Mouse (Mus musculus): ENCODE data around the gene Wasf2. TPM values are rescaled to one million over a fixed set of nuclear protein-coding genes. Genes with fewer than 3 reads are reported as not detected.

Gene Wasf2
- total RNA-seq, 2 experiments from 2014 or later: 81.4 to 89.2 TPM

- no peak for DNase-seq
- intact Hi-C loops (cut with DNase I): loop anchor here (5.0 kb wide), 1 partner anchor 62 kb away; no protein-coding TSS in a partner anchor
Observed at GRCm38 (mm10) chr4:133118775-133119375, 11.4 kb upstream of the Wasf2 start.

GRCm38 (mm10) chr4:133119579-133119978, 10.7 kb upstream of the Wasf2 start:
- intact Hi-C loops (cut with DNase I): loop anchor here (5.0 kb wide), 1 partner anchor 62 kb away; no protein-coding TSS in a partner anchor
- no peak for DNase-seq

GRCm38 (mm10) chr4:133120833-133121321, 9.4 kb upstream of the Wasf2 start:
- intact Hi-C loops (cut with DNase I): no loop called here
- no peak for DNase-seq

- no peak for DNase-seq
- intact Hi-C loops (cut with DNase I): no loop called here
Observed at GRCm38 (mm10) chr4:133121416-133121815, 8.9 kb upstream of the Wasf2 start.

GRCm38 (mm10) chr4:133121974-133122637, 8.2 kb upstream of the Wasf2 start:
- no peak for DNase-seq
- intact Hi-C loops (cut with DNase I): no loop called here

- DNase-seq: no peak
- intact Hi-C loops (cut with DNase I): no loop called here
Observed at GRCm38 (mm10) chr4:133127079-133127478, 3.2 kb upstream of the Wasf2 start.

GRCm38 (mm10) chr4:133127894-133128293, 2.4 kb upstream of the Wasf2 start:
- DNase-seq: no peak
- intact Hi-C loops (cut with DNase I): no loop called here

GRCm38 (mm10) chr4:133129391-133129790, 914 bp upstream of the Wasf2 start:
- DNase-seq: peak in 1 of 2 experiments; percentile 49
- intact Hi-C loops (cut with DNase I): no loop called here

GRCm38 (mm10) chr4:133130890-133131741, 811 bp downstream of the Wasf2 start:
- peak in 1 of 2 experiments; percentile 49 for DNase-seq
- intact Hi-C loops (cut with DNase I): loop anchor here (2.0 to 5.0 kb wide), 2 partner anchors 74 to 119 kb away; partner anchors contain the start of gene Ahdc1

GRCm38 (mm10) chr4:133132027-133132426, 1.7 kb downstream of the Wasf2 start:
- DNase-seq: peak; percentile 58 to 66
- intact Hi-C loops (cut with DNase I): loop anchor here (2.0 to 5.0 kb wide), 2 partner anchors 43 to 120 kb away; partner anchors contain the start of gene Ahdc1

GRCm38 (mm10) chr4:133136946-133137345, 6.6 kb downstream of the Wasf2 start:
- DNase-seq: no peak
- intact Hi-C loops (cut with DNase I): no loop called here

- DNase-seq: no peak
- intact Hi-C loops (cut with DNase I): no loop called here
Observed at GRCm38 (mm10) chr4:133138971-133139370, 8.7 kb downstream of the Wasf2 start.

- intact Hi-C loops (cut with DNase I): no loop called here
- DNase-seq: no peak
Observed at GRCm38 (mm10) chr4:133155006-133155405, 24.7 kb downstream of the Wasf2 start.

- DNase-seq: no peak
- intact Hi-C loops (cut with DNase I): no loop called here
Observed at GRCm38 (mm10) chr4:133155726-133156125, 25.4 kb downstream of the Wasf2 start.

GRCm38 (mm10) chr4:133156422-133156821, 26.1 kb downstream of the Wasf2 start:
- no peak for DNase-seq
- intact Hi-C loops (cut with DNase I): no loop called here

GRCm38 (mm10) chr4:133156831-133157230, 26.5 kb downstream of the Wasf2 start:
- intact Hi-C loops (cut with DNase I): no loop called here
- DNase-seq: no peak

GRCm38 (mm10) chr4:133159127-133159526, 28.8 kb downstream of the Wasf2 start:
- no peak for DNase-seq
- intact Hi-C loops (cut with DNase I): no loop called here

- no peak for DNase-seq
Observed at GRCm38 (mm10) chr4:133159646-133160045, 29.3 kb downstream of the Wasf2 start.

GRCm38 (mm10) chr4:133160211-133160610, 29.9 kb downstream of the Wasf2 start:
- intact Hi-C loops (cut with DNase I): no loop called here
- DNase-seq: no peak

More at GRCm38 (mm10) chr4:133159646-133160045, 29.3 kb downstream of the Wasf2 start:
- intact Hi-C loops (cut with DNase I): no loop called here

GRCm38 (mm10) chr4:133160821-133161220, 30.5 kb downstream of the Wasf2 start:
- no peak for DNase-seq
- intact Hi-C loops (cut with DNase I): no loop called here

- DNase-seq: no peak
- intact Hi-C loops (cut with DNase I): no loop called here
Observed at GRCm38 (mm10) chr4:133162196-133162595, 31.9 kb downstream of the Wasf2 start.

Data from heart, postnatal 36 days (tissue).